Mouse (Mus musculus) WW6 (cell line): ENCODE measurements at regions not wholly inside any gene's neighbourhood (a gene's known extent, or its start where the extent isn't known, plus 50 kb on each side); places are given as distances from the start of the nearest gene placed in this dataset.

Experiments used
- DNase-seq: peaks from one replicate; pipeline ENCODE4 v3.0.0-alpha.2; 2013; ENCODE audit warnings: low read depth, low spot score

- DNase-seq, result no peak
Measured at GRCm38 (mm10) chr2:160066491-160067303, 267.3 kb downstream of the Gm826 start.

GRCm38 (mm10) chr2:160062148-160062937, 271.6 kb downstream of the Gm826 start:
- no peak for DNase-seq

- DNase-seq, result no peak
Measured at GRCm38 (mm10) chr2:160060091-160060490, 273.9 kb downstream of the Gm826 start.

GRCm38 (mm10) chr2:160057211-160057610, 276.8 kb downstream of the Gm826 start:
- DNase-seq, result no peak

- DNase-seq, result no peak
Measured at GRCm38 (mm10) chr2:160054411-160054810, 279.6 kb downstream of the Gm826 start.

GRCm38 (mm10) chr2:160048286-160048685, 285.7 kb downstream of the Gm826 start:
- DNase-seq, result no peak

- DNase-seq, result no peak
Measured at GRCm38 (mm10) chr2:160046881-160047543, 286.9 kb downstream of the Gm826 start.

- no peak for DNase-seq
Measured at GRCm38 (mm10) chr2:160044591-160044990, 289.4 kb downstream of the Gm826 start.

GRCm38 (mm10) chr2:160044184-160044583, 289.8 kb downstream of the Gm826 start:
- no peak for DNase-seq

GRCm38 (mm10) chr2:160029432-160029831, 304.5 kb downstream of the Gm826 start:
- DNase-seq, result no peak

- DNase-seq, result no peak
Measured at GRCm38 (mm10) chr2:160028459-160028858, 305.5 kb downstream of the Gm826 start.

- DNase-seq, result no peak
Measured at GRCm38 (mm10) chr2:160025911-160026310, 308.1 kb downstream of the Gm826 start.

GRCm38 (mm10) chr2:160021541-160021940, 312.4 kb downstream of the Gm826 start:
- DNase-seq, result no peak

- DNase-seq, result no peak
Measured at GRCm38 (mm10) chr2:160020876-160021275, 313.1 kb downstream of the Gm826 start.

- no peak for DNase-seq
Measured at GRCm38 (mm10) chr2:160017020-160017812, 316.7 kb downstream of the Gm826 start.

GRCm38 (mm10) chr2:160011421-160011820, 322.5 kb downstream of the Gm826 start:
- DNase-seq, result no peak

- DNase-seq, result no peak
Measured at GRCm38 (mm10) chr2:160002695-160003094, 331.3 kb downstream of the Gm826 start.

GRCm38 (mm10) chr2:160000449-160000848, 333.5 kb downstream of the Gm826 start:
- DNase-seq, result peak; percentile 22

- no peak for DNase-seq
Measured at GRCm38 (mm10) chr2:159997395-159997794, 336.6 kb downstream of the Gm826 start.

GRCm38 (mm10) chr2:159994490-159994889, 339.5 kb downstream of the Gm826 start:
- DNase-seq, result no peak

- no peak for DNase-seq
Measured at GRCm38 (mm10) chr2:159986719-159987118, 347.2 kb downstream of the Gm826 start.
